Mouse (Mus musculus): ENCODE results near the gene Gpr45. TPM values are rescaled to one million over a fixed set of nuclear protein-coding genes. Genes with fewer than 3 reads are reported as not detected.

Gene Gpr45
- total RNA-seq, 4 experiments from 2014 or later = 13.8 to 17.9 (median 16.9) TPM

- DNase-seq (ENCODE audit: low spot score in 2 of 2) = no peak
Measured at GRCm38 (mm10) chr1:43046990-43047389, 94.3 kb downstream of the Gpr45 start.

DNA sequence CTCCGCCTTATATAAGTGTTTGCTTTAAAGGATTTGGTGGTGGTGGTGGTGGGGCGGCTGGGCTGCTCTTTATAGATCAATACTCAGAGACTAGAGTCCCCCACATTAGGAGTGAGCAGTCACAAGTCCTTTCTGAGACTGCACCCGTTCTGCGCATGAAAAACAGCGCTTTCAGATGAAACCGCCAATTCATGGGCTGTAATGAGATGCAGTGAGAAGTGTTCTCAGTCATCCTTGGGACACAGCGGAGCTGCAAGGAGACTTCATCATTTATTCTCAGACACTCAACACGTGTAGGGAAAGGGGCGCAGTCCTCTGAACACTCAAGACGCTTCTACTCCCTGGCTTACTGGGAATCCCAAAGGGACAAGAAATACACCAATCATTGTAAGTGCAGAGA, 95.1 kb downstream of the Gpr45 start:
- DNase-seq (ENCODE audit: low spot score in 2 of 2) = no peak

DNA sequence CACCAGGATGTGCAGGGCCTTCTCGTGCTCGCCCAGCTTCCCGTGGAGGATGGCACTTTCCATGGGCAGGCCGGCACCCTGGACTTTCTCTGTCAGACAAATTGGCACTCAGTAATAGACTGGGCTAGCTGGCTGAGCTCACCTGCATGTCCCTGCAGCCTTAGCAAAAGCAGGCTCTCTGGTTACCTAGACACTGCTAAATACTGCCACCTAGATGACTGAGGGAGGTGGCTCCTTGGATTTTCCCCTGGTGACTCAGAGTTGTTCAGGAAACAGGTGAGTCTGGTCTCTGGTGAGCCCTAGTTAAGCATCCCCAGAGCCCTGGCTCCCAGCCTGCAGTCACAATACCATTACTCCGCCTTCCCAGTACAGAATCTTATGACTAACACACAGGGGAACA, 99.2 kb downstream of the Gpr45 start:
- DNase-seq (ENCODE audit: low spot score in 2 of 2) = no peak

GRCm38 (mm10) chr1:43065615-43066310, 113.1 kb downstream of the Gpr45 start:
- peak; percentile 46 for DNase-seq (ENCODE audit: low spot score in 2 of 2)

GRCm38 (mm10) chr1:43066573-43066972, 113.9 kb downstream of the Gpr45 start:
- DNase-seq (ENCODE audit: low spot score in 2 of 2) = no peak

- no peak for DNase-seq (ENCODE audit: low spot score in 2 of 2)
Measured at GRCm38 (mm10) chr1:43067551-43067950, 114.9 kb downstream of the Gpr45 start.

- no peak for DNase-seq (ENCODE audit: low spot score in 2 of 2)
Measured at GRCm38 (mm10) chr1:43070726-43071125, 118.1 kb downstream of the Gpr45 start.

DNA sequence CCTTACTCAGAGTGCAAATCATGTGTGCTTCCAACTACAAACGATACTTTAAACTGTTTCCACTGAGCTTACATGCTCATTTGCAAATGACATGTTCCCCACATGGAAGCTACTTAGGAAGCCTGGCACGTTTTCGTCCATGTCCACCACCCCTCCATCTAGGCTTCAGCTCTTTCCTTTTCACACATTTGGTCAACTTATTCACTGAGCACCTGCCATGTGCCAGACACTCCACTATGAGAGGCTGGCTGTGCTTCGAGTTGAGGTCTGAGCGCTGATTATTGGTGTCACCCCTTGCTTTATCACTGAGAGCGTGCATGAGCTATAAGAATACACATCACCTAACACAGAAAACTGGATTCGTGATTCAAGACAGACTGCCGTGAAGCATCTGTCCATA, 119.4 kb downstream of the Gpr45 start:
- no peak for DNase-seq (ENCODE audit: low spot score in 2 of 2)

GRCm38 (mm10) chr1:43072561-43072960, 119.9 kb downstream of the Gpr45 start:
- no peak for DNase-seq (ENCODE audit: low spot score in 2 of 2)

DNA sequence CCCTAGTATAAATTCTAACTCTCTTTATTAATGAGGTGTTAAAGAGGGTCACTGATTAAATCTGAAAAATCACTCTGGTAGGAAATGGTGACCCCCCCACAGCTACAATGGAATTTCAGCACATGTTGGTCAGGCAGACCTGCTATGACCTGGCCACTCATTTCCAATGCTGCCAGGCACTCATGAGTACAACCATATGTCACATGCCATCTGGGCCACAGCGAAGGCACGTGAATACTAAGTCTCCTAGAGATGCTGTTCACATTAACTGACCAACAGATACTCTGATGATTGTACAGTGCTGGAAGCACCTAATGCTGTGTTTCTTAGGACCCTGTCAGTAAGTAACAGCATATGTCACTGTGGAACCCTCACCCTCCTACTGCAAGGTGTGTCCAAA, 122.1 kb downstream of the Gpr45 start:
- DNase-seq (ENCODE audit: low spot score in 2 of 2) = no peak

DNA sequence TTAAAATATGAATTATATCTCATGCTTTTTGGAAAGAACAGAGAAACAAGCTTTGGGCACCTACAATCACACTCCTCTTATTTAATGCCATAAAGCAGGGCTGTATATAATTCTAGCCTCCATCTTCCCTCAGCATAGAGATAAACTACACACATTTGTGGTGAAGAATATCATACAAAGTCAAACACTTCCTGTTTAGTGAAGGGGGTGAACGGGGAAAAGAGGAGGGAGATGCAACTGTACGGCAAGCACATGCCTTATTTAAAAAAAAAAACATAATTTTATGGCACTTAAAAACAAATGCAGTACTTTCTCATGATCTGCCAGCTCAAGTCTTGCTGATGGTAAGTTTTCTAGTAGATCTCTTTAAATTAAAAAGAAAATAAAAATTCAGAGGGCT, 125.5 kb downstream of the Gpr45 start:
- DNase-seq (ENCODE audit: low spot score in 2 of 2) = no peak

DNA sequence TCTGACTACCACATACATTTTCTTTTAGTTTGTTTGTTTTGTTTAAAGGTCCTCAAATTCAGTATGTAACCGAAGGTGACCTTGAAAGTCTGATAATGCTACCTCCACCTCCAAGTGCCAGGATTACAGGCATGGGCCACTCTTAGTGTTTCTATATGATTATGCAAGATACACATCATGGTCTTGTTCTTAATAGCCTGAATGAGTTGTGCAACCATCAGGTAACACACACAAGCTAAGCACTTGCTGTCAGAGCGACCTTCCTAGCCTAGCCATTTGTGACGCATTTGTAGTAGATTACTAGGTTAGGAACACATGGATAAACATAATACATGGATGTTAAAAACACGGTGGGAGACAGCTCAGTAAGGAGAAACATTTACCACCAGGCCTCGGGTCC, 130.3 kb downstream of the Gpr45 start:
- DNase-seq (ENCODE audit: low spot score in 2 of 2) = no peak

Small RNA genes within 50 kb of the gene (microRNA-seq; reads per million reads assigned to microRNA genes)
- 0 reads per million in 2 experiments for gene Gm24001

Other genes starting within 250 kb of the Gpr45 start
- 10 to 100 TPM; 41.0 to 43.5 (median 41.5) TPM for gene Mrps9, start 101.6 kb upstream of the Gpr45 start, total RNA-seq (2022)
- 10 to 100 TPM; 38.5 to 44.9 (median 42.7) TPM for gene Tgfbrap1, start 145.8 kb downstream of the Gpr45 start, total RNA-seq (2022)
- 10 to 100 TPM; 23.4 to 28.0 (median 25.3) TPM for gene AI597479, start 145.8 kb downstream of the Gpr45 start, total RNA-seq (2022)
- gene Fhl2, start 244.1 kb downstream of the Gpr45 start, total RNA-seq (2022) = 10 to 100 TPM; 51.8 to 54.6 (median 52.9) TPM

Measured in left cerebral cortex, adult 8-10 months (tissue).